Mouse (Mus musculus) limb, embryonic 15.5 days (tissue): ENCODE measurements around the gene Rala. TPM values are rescaled to one million over a fixed set of nuclear protein-coding genes. Genes with fewer than 3 reads are reported as not detected.

Experiments used
- ATAC-seq: fragments of 200-750 bp; cut with Nextera tagmentation; 2 replicates; pipeline ENCODE4 v1.8.0; 2017; ENCODE audit warnings: low read depth, moderate TSS enrichment; ENCODE audit not compliant: insufficient number of reproducible peaks, low FRiP score, low TSS enrichment
- H3K27ac ChIP-seq: fragments of 300-500 bp; sonication (generic); 2 replicates; pipeline ENCODE4 v1.5.1; 2015; ENCODE audit warnings: moderate library complexity, mild to moderate bottlenecking, inconsistent platforms
- H3K27me3 ChIP-seq: fragments of 300-500 bp; sonication (generic); 2 replicates; pipeline ENCODE4 v1.6.1; 2015; ENCODE audit warnings: inconsistent platforms
- H3K36me3 ChIP-seq: fragments of 300-500 bp; sonication (generic); 2 replicates; pipeline ENCODE4 v1.6.1; 2015; ENCODE audit warnings: inconsistent platforms
- H3K4me1 ChIP-seq: fragments of 300-500 bp; sonication (generic); 2 replicates; pipeline ENCODE4 v1.6.1; 2015; ENCODE audit warnings: inconsistent platforms
- H3K4me2 ChIP-seq: fragments of 300-500 bp; sonication (generic); 2 replicates; pipeline ENCODE4 v1.6.1; 2015; ENCODE audit warnings: mild to moderate bottlenecking, inconsistent platforms
- H3K4me3 ChIP-seq: fragments of 300-500 bp; sonication (generic); 2 replicates; pipeline ENCODE4 v1.5.1; 2015; ENCODE audit warnings: mild to moderate bottlenecking, inconsistent platforms
- H3K9ac ChIP-seq: fragments of 300-500 bp; sonication (generic); 2 replicates; pipeline ENCODE4 v1.6.1; 2015; ENCODE audit warnings: inconsistent platforms
- H3K9me3 ChIP-seq: fragments of 300-500 bp; sonication (generic); 2 replicates; pipeline ENCODE4 v1.6.1; 2016; ENCODE audit warnings: inconsistent platforms
- WGBS: fragments of 180-500 bp; shearing (Covaris S2); methylation state at CpG from one replicate; pipeline ENCODE4 v1.1.7; 2015; 5-methylcytosine and 5-hydroxymethylcytosine counted together
- polyA plus RNA-seq: library from polyadenylated mRNA; unstranded; fragments of >200 nt; fragmentation: Nextera tagmentation; extraction: Ambion mirVana; gene quantifications from 2 replicates; pipeline ENCODE4 v1.2.1, GENCODE M21; 2015

Gene Rala
- polyA plus RNA-seq, 1 experiment from 2014 or later: 108 TPM

GRCm38 (mm10) chr13:17866741-17867140 lies 77.3 kb downstream of the Rala start:
- Histone ChIP-seq H3K27ac (no peak overlapping the region), H3K36me3 (no peaks in the 10 kb centered on the region), H3K4me3 (no peak overlapping the region), H3K9me3 (no peaks in the 10 kb centered on the region), H3K4me2 (no peak overlapping the region), H3K9ac (no peak overlapping the region), H3K27me3 (no peaks in the 10 kb centered on the region), H3K4me1 (no peaks in the 10 kb centered on the region)
- no peak for ATAC-seq
- WGBS: 88% methylated on average over 2 of the region's 2 CpGs

GRCm38 (mm10) chr13:17860536-17860935 lies 83.5 kb downstream of the Rala start:
- ATAC-seq: no peak
- Histone ChIP-seq H3K36me3 (no peaks in the 10 kb centered on the region), H3K4me1 (peaks cover under 1% of the 10 kb centered on the region; the same call in 1 of the 2 replicates), H3K27me3 (no peaks in the 10 kb centered on the region), H3K4me2 (no peak overlapping the region), H3K4me3 (no peak overlapping the region), H3K9me3 (no peaks in the 10 kb centered on the region), H3K27ac (no peak overlapping the region), H3K9ac (no peak overlapping the region)
- WGBS: 86% methylated on average over 6 of the region's 6 CpGs

DNA sequence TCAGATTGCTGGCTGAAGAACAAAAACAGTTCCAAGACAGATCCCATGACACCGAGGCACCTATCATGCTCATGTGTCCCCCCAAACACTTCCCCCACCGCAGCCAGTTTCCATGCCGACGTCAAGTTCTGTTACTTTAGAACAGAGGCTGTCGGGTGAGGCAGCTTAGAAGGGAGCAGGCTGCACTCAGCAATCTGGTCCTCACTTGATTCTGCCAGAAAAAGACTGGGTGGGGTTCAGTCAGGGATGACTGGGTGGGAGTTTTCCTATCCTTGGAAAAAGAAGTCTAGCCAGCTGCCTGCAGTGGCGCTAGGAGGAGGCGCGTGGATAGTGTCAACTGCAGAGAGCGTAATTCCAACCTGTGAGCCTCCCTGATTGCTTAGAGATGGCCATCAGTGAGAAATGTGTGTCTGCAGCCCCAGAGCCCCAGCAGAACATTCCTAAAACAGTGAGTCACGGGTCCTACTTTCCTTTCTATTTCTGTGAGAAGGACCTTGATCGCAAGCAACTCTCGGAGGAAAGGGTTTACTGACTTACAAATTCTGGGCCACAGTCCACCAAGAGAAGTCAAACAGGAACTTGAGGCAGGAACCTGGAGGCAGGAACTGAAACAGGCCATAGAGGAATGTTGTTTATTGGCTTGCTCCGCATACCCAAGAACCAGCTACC lies 84.5 kb downstream of the Rala start:
- Histone ChIP-seq H3K27me3 (no peaks in the 10 kb centered on the region), H3K9me3 (no peaks in the 10 kb centered on the region), H3K36me3 (no peaks in the 10 kb centered on the region), H3K9ac (no peak overlapping the region), H3K4me2 (no peak overlapping the region), H3K4me3 (no peak overlapping the region), H3K4me1 (peaks cover 7% of the 10 kb centered on the region; the same call in 1 of the 2 replicates), H3K27ac (no peak overlapping the region)
- ATAC-seq: no peak
- WGBS: 82% methylated on average over 13 of the region's 13 CpGs

- no peak for ATAC-seq
- peaks cover 7% of the 10 kb centered on the region; the same call in 1 of the 2 replicates for H3K4me1 ChIP-seq
- no peak overlapping the region for H3K27ac ChIP-seq
- H3K4me2 ChIP-seq: no peak overlapping the region
- no peak overlapping the region for H3K9ac ChIP-seq
- 77% methylated on average over 9 of the region's 9 CpGs for WGBS
- H3K4me3 ChIP-seq: no peak overlapping the region
- H3K9me3 ChIP-seq: no peaks in the 10 kb centered on the region
- H3K36me3 ChIP-seq: no peaks in the 10 kb centered on the region
- no peaks in the 10 kb centered on the region for H3K27me3 ChIP-seq
Measured at GRCm38 (mm10) chr13:17857046-17857445, 87.0 kb downstream of the Rala start.

GRCm38 (mm10) chr13:17855492-17856138 lies 88.4 kb downstream of the Rala start:
- H3K9ac ChIP-seq: no peak overlapping the region
- H3K36me3 ChIP-seq: no peaks in the 10 kb centered on the region
- H3K9me3 ChIP-seq: no peaks in the 10 kb centered on the region
- no peak overlapping the region for H3K4me3 ChIP-seq
- ATAC-seq: no peak
- 8% methylated on average over 13 of the region's 13 CpGs for WGBS
- no peaks in the 10 kb centered on the region for H3K27me3 ChIP-seq
- no peak overlapping the region for H3K27ac ChIP-seq
- H3K4me2 ChIP-seq: 0 out of 2 replicates have a peak overlapping the region, but pooled peaks have one; percentile 19
- peaks cover 7% of the 10 kb centered on the region; the same call in 1 of the 2 replicates for H3K4me1 ChIP-seq

DNA sequence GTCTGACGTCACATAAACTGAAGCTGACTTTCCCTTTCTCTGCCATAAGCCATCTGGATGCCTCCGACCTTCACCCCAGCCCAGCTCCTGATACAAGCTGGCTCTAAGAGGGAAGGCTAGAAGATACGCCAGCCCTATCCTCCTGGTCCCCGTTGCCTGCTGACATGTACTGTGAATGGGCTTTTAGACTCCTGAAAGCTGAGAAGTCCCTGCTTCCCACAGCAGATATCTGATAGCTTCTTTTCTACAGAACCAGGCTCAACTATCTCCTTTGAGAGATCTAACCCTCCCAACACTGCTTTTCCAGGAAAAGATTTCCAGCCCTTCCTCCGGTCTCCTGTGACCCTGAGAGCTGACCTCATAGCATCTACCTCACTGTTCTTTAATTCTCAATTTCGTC lies 89.3 kb downstream of the Rala start:
- Histone ChIP-seq H3K4me3 (no peak overlapping the region), H3K4me1 (peaks cover 7% of the 10 kb centered on the region; the same call in 1 of the 2 replicates), H3K27me3 (no peaks in the 10 kb centered on the region), H3K9ac (no peak overlapping the region), H3K36me3 (no peaks in the 10 kb centered on the region), H3K9me3 (no peaks in the 10 kb centered on the region), H3K4me2 (no peak overlapping the region), H3K27ac (no peak overlapping the region)
- ATAC-seq: peak; percentile 40; the same call in 1 of the 2 replicates
- 54% methylated on average over 6 of the region's 6 CpGs for WGBS

GRCm38 (mm10) chr13:17843336-17843735 lies 100.7 kb downstream of the Rala start:
- no peak overlapping the region for H3K4me3 ChIP-seq
- H3K36me3 ChIP-seq: no peaks in the 10 kb centered on the region
- no peaks in the 10 kb centered on the region for H3K9me3 ChIP-seq
- H3K27me3 ChIP-seq: no peaks in the 10 kb centered on the region
- no peak overlapping the region for H3K9ac ChIP-seq
- no peak overlapping the region for H3K4me2 ChIP-seq
- no peak overlapping the region for H3K27ac ChIP-seq
- no peaks in the 10 kb centered on the region for H3K4me1 ChIP-seq
- WGBS: 84% methylated on average over 2 of the region's 2 CpGs
- no peak for ATAC-seq

DNA sequence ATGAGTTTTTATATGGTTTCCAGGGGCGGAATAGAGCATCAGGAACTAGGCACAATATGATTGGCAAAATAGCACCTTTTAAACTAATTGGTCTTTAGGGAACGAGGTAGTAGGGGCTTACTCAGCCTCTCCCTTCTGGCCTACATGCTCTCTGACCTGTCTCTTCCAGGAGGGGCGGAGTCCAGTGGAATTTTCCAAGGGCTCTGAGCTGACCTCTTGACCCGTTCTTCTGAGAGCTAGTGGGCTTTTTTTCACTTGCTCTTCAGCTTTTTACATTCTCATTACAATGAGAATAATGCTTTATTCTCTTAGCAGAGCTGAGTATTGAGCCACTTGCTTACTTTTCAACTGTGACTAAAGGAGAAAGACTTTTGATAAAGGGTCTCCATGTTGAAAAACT lies 101.3 kb downstream of the Rala start:
- no peak overlapping the region for H3K9ac ChIP-seq
- no peaks in the 10 kb centered on the region for H3K9me3 ChIP-seq
- H3K4me3 ChIP-seq: no peak overlapping the region
- no peaks in the 10 kb centered on the region for H3K27me3 ChIP-seq
- H3K36me3 ChIP-seq: no peaks in the 10 kb centered on the region
- 60% methylated on average over 4 of the region's 4 CpGs for WGBS
- ATAC-seq: no peak
- no peak overlapping the region for H3K27ac ChIP-seq
- H3K4me2 ChIP-seq: no peak overlapping the region
- no peaks in the 10 kb centered on the region for H3K4me1 ChIP-seq

GRCm38 (mm10) chr13:17839137-17839536 lies 104.9 kb downstream of the Rala start:
- Histone ChIP-seq H3K36me3 (no peaks in the 10 kb centered on the region), H3K4me2 (no peak overlapping the region), H3K9me3 (no peaks in the 10 kb centered on the region), H3K4me1 (no peaks in the 10 kb centered on the region), H3K4me3 (no peak overlapping the region), H3K27ac (no peak overlapping the region), H3K9ac (no peak overlapping the region), H3K27me3 (no peaks in the 10 kb centered on the region)
- no peak for ATAC-seq
- 87% methylated on average over 5 of the region's 5 CpGs for WGBS

DNA sequence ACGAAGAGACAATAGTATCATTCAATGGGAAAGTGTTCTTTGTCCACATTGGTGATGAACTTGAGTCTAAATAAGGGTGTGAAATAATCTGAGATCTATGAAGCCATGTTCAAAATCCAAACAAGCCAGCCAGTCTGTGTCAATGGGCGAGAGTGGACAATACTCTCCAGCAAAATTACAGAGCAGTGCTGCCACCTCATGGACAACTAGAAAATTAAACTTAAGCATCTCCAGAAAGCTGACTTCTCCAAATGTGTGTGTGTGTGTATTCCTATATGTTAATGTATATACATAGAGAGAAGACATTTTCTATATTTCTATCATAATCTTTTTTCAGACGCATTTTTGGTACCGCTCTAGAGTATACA lies 105.6 kb downstream of the Rala start:
- ATAC-seq: no peak
- Histone ChIP-seq H3K36me3 (no peaks in the 10 kb centered on the region), H3K9me3 (no peaks in the 10 kb centered on the region), H3K9ac (no peak overlapping the region), H3K27ac (no peak overlapping the region), H3K4me2 (no peak overlapping the region), H3K27me3 (no peaks in the 10 kb centered on the region), H3K4me1 (no peaks in the 10 kb centered on the region), H3K4me3 (no peak overlapping the region)
- 35% methylated on average over 4 of the region's 4 CpGs for WGBS

DNA sequence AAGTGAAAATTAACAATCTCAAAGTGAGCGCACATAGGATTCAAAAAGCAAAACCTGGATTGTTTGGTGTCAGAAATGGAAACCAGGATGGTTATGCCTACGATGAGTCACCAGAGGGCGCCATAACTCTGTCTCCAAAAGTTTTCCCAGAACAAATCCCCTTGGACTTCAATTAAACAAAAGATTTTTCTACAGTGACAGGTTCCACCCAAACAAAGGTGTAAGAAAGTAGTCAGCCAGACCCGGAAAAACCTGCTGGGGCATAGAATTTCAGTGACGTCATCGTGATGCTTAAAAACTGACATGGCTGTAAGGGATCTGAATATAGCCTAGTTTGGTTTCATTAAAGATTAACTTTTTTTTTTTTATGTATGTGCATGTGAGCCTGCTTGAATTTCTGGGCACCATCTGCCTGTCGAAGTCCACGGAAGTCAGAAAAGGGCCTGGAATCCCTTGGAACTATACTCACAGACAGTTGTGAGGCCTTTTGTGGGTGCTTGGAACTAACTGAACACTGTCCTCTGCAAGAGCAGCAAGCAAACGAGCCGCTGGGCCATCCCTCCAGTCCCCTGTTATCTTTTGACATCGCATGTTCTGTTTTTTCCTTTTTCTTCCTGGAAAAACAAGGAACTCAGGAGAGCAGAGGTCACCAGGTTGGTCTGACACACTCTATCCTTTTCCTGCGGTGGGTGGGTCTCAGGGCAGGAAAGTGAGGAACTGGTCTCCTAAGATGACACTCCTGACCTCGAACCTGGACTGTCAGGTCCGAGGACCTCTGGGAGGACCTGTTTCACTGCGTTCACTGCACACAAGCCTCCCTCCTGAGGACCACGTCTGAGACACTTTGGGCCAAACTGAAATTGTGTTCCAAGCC lies 106.2 kb downstream of the Rala start:
- Histone ChIP-seq H3K9me3 (no peaks in the 10 kb centered on the region), H3K9ac (no peak overlapping the region), H3K4me2 (no peak overlapping the region), H3K4me1 (no peaks in the 10 kb centered on the region), H3K4me3 (no peak overlapping the region), H3K36me3 (no peaks in the 10 kb centered on the region), H3K27ac (no peak overlapping the region), H3K27me3 (no peaks in the 10 kb centered on the region)
- 40% methylated on average over 16 of the region's 16 CpGs for WGBS
- no peak for ATAC-seq

GRCm38 (mm10) chr13:17836808-17837207 lies 107.2 kb downstream of the Rala start:
- H3K27ac ChIP-seq: no peak overlapping the region
- no peak overlapping the region for H3K4me3 ChIP-seq
- H3K9me3 ChIP-seq: no peaks in the 10 kb centered on the region
- no peaks in the 10 kb centered on the region for H3K27me3 ChIP-seq
- no peak for ATAC-seq
- H3K4me1 ChIP-seq: no peaks in the 10 kb centered on the region
- WGBS: 77% methylated on average over 7 of the region's 7 CpGs
- H3K4me2 ChIP-seq: no peak overlapping the region
- no peak overlapping the region for H3K9ac ChIP-seq
- no peaks in the 10 kb centered on the region for H3K36me3 ChIP-seq
